Mouse (Mus musculus) megakaryocyte, adult 5-6 weeks (primary cell): ENCODE results near the gene Tcp10c. TPM values are rescaled to one million over a fixed set of nuclear protein-coding genes. Genes with fewer than 3 reads are reported as not detected.
A peak's percentile ranks its signal among the peaks of the same experiment; 100 is the strongest.
"Not testable (repeated sequence)": the region's sequence is repeated elsewhere in the genome, so short reads cannot be mapped to it uniquely, and the experiment has no call there.

Experiments used
- ATAC-seq: 2 replicates; pipeline ENCODE4 v1.8.0; 2016; ENCODE audit warnings: mild to moderate bottlenecking, inconsistent platforms; ENCODE audit not compliant: poor library complexity, severe bottlenecking
- total RNA-seq, 2 experiments: library from RNA; stranded (forward) in 1 of 2; stranded (reverse) in 1 of 2; fragments of 153-499, 151-499 nt in 1 of 2; fragments of 221-1000, 200-1000 nt in 1 of 2; gene quantifications; 2 replicates each; pipeline versions ENCODE4 v1.2.3 to v1.2.4; 2015 to 2017

Gene Tcp10c
- total RNA-seq, 2 experiments from 2014 or later = not detected

DNA sequence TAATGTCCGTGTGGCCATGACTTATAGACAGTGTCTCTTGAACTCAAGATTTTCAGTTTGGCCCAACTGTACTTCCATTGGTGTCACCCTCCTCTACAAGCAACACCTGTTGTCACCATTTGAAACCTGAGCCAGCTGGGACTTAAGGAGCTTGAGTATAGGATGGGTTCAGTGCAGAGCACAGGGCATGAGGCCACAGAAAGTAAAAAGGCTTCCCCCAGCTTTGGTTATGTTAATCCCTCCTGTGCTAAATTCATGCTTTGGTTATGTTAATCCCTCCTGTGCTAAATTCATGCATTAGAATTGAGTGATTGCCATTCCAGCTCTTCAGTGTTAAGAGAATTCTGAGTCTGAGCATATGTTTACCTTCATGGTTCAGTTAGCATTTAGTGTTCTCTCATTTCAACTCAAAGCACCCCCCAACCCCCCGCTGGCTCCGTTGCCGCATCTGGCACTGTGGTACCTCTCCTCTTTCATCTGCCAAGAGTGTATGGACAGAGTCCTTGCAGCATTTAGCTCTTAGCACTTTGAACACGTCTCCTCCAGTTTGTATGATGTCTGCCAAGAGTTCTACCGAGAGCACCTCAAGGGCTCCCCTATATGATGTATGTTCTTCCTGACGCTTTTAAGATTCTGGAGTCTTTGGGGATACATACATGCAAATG lies 25.7 kb downstream of the Tcp10c start:
- not testable (repeated sequence) for ATAC-seq

DNA sequence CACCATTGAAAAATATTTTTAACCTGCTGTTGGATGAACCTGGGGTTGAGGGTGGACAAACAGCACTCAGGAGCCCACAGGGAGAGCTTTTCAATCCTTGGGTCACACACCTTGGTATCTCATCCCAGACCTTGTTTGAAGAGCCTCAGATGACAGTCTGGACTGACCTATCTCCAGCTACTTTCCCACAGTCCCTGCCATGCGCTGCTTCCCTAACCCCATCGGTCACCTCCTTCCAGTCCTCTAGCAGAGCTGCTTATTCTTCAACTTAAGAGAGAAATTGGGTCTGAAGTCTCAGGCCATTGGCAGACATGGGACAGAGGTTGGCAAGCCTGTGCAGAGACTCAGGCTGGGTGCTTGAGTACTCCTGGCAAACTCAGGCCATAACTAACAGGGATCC lies 26.9 kb downstream of the Tcp10c start:
- not testable (repeated sequence) for ATAC-seq

DNA sequence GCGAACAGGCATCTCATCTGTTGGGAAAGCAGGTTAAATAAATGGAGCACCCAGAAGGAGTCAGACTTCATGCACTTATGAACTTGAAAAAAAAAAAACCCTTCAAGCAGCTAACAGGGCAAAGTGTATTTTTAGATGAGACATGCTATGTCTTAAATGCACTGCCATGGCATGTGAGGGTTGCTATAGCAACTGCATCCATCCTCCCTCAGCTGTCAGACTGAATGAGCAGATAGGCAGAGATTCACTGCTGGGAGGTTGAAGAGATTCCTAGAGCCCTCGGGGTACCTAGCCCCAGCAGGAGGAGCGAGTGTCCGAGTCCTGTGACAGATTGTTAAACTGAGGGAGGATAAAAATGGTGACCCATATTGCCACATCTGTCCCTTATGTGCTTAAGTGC lies 36.6 kb downstream of the Tcp10c start:
- not testable (repeated sequence) for ATAC-seq

DNA sequence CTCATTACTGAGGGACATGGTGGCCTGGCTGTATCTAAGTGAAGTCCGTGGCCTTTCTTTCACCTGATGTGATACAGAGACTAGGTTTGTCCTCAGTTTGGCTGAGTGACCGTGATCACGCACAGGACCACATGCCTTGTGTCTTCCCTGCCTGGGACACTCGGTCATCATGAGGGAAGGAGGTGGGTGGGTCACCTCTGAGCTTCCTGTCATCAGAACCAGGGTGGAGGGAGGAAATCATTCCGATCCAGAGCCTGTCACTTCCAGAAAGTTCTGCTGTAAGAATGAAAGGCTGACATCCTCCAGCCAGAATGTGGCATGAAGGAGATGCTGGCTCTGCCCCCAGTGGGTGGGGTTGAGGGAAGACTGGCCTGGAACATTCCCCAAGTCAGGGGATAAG lies 45.6 kb downstream of the Tcp10c start:
- not testable (repeated sequence) for ATAC-seq

DNA sequence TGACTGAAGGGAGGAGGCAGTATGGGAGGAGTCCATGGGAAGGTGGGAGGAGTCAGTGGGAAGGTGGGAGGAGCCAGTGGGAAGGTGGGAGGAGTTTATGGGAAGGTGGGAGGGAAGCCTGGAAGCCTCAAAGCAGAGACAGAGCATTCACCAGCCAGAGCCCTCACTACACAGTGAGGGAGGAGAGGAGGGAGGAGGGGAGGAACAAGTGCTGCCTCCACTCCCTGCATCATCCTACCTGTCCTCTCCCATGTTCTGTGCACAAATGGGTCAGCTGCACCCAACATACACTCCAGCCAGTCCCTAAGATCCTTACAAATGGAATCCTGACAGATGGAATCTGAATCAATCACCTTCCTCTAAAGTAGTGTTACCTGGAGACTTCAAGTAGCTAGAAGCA lies 47.7 kb downstream of the Tcp10c start:
- not testable (repeated sequence) for ATAC-seq

DNA sequence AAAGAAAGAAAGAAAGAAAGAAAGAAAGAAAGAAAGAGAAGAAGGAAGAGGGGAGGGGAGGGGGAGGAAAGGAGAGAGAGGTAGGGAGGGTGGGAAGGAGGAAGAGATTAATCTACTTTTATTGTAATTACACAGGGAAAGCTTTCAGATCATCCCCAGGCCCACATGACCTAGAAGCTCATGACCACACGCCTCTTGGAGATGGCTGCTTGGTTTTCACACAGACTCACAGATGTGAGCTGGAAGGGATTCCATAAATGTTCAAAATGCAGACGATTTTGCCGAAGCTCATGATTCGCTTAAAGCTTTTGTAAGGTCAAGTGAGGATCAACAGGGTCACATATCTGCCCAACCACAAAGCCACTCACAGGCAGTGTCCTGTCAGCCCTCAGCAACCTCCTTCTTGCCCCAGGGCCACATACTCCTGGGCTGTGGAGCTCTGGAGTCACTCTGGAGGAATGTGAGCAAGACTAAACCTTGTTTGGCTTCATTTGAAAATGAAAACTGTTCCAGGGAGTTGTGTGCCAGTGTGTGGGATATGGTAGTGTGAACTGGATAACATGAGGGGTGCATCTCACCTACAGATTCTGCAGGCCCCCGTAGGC lies 49.3 kb downstream of the Tcp10c start:
- not testable (repeated sequence) for ATAC-seq

DNA sequence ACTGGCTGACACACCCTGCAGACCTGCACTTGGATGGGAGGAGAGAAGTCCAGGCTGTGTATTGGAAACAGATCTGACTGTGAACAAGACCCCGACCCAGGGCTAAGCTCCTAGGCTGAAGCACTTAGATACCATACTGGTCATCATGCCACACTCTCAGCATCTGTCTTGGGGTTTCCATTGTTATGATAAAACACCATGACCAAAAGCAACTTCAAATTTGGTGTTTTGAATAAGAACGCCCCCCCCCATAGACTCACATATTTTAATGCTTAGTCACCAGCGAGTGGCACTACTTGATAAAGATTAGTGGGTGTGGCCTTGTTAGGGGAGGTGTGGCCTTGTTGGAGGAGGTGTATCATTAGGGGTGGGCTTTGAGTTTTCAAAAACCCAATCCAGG lies 51.7 kb downstream of the Tcp10c start:
- ATAC-seq = not testable (repeated sequence)

DNA sequence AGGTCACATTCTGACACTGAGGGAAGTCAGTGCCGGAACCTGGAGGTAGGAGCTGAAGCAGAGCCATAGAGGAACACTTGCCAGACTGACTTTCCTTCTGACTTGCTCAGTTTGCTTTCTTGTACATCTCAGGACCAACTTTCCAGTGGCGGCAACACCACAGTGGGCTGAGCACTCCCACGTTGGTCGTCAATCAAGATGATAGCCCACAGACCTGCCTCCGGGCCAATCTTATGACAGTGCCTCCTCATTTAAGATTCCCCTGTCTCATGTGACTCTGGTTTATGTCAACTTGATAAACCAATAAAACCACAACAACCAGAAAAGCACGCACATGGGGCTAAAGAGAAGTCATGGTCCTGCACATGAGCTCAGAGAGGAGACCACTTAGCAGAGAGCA lies 52.3 kb downstream of the Tcp10c start:
- ATAC-seq = not testable (repeated sequence)

DNA sequence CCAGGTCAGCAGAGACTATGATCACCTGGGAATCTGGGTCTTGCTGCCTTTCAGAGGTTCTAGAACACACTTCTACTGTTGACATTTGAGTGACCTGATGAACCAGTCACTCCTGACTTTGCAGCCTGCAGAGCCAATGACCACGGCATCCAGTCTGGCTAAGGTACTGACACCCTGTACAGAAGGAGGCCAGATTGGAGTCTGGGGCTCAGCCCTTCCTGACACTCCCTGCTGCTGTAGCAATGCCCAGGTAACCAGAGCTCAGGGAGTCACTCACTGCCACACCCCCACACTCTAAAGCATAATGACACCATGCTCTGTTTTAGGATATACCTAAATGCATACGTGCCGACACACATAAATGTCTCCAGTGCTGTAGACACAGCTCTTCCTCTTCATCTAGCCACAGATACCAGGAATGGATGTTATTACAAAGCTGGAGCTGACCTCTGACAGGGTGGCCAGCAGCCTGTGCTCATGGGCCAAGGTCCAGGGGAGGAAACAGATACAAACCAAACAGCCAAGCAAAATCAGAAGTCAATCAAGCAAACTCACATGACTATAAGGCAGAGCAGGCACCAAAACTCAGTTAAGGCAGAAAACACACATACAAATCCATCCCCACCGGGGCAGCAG lies 53.4 kb downstream of the Tcp10c start:
- ATAC-seq = not testable (repeated sequence)

DNA sequence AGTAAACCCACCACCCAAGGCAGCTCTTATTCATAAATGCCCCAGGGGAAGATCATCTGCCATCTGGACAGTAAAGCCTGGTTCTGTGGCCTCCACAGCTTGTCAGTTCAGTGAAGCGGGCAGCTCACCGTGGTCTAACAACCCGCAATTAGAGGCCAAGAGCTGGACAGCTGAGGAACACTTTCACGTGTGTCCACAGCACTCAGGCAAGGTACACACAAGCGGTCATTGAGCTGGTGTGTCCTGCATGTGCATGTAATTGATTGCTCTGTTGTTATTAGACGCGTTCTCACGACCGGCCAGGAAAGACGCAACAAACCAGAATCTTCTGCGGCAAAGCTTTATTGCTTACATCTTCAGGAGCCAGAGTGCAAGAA lies 53.9 kb downstream of the Tcp10c start:
- ATAC-seq = not testable (repeated sequence)

DNA sequence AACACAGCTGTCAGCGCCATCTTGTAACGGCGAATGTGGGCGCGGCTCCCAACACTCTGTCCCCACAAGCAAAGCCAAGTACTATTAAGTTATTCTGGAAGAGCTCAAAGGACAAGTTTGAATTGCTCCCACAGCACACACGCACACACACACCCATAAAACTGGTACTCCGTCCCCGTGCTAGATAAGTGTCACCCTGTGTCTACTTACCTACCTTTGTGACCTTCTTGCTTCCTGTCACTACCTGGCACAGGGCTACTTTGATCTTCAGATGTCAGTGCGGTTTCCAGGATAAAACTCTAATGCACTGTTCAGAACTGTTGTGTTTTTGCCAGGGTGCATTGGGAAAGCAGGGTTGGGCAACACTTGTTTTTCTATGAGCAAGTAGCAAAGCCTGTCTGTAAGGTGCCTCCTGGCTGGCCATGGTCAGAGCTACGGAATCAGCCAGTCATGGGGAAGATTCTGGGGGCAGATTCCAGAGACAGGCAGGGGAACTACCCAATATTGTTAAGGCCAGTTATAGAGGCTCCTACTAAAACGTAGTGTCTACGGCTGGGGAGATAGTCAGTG lies 66.7 kb downstream of the Tcp10c start:
- ATAC-seq = peak; percentile 54; the same call in 1 of the 2 replicates

DNA sequence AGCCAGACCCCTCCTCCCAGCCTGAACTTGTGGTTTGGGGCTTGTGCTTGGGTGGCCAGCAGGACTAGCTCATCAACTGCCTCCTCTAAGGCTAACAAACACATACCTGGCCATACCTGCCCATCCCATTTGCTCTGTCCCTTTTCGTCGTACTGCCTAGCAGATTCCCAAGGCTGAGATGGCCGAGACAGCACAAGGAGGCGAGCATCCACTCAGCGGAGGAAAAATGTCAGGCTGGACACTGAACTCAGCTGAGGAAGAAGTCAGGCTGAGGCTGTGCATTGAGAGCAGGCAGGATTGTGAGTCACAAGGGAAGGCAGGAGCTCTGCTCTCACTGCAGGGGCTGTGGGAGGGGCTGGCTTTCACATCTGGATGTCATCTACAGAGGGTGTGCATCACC lies 68.3 kb downstream of the Tcp10c start:
- ATAC-seq = not testable (repeated sequence)

DNA sequence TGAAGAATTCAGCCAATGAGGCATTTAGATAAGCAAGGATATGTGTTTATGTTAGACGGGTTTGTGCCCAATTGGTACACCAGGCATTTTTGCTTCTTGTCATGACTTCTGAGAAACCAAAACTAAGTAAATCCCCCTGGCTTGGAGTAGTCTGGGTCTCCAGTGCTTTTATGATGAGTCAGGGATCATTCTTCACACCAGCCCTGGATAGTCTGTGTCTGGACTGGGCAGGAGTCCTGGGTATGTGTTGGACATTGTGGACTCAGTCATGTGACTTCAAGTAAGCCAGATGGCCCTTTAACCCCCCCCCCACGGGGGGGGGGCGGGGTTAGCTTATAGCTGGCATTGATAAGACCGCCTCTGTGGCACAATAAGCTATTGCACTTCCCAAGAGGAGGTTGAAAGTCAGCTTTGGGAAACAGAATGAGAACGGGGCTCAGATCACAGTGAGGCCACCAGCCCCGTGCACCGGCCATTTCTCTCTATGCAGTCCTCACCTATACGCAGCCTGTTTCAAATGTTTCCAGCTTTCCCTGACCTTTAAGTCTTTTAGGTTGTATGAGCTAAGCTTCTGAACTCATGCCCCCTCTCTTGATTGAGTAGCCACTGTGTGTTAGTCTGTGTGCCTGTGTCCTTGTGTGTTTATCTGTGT lies 69.1 kb downstream of the Tcp10c start:
- not testable (repeated sequence) for ATAC-seq

DNA sequence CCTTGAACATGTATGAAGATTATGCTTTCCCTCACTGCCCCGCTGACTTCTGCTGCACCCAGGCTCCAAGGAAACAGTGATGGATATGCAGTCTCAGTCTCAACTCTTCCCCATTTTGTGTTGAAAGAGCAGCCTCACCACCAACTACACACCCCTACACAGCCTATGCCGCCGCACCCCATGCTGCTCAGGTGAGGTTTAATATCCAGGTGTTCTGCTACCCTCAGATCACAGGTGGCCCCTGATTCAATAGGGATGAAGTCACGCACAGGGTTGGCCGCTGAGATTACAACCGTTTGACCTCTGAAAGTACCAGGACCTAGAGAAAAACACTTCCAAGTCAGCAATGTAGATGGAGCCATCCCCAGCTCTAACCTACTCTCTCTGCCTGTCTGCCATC lies 69.9 kb downstream of the Tcp10c start:
- ATAC-seq = not testable (repeated sequence)

DNA sequence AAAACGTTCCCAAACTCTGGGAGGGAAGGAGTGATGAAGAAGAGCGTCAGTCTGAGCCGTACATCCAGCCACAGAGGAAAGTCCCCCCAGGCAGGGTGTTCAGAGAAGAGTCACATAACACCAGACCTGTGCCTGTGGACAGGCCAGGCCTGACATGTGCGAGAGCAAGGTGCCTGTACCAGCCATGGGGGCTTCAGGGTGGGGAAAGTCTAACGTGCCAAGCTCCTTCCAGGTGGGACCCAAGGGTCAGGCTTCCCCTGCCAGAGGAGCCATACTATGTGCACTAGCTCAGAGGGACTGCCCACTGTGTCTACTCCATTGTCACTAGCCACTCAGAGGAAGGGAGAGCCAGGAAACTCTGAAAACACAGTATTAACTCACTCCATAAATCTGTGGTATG lies 71.3 kb downstream of the Tcp10c start:
- 0 out of 2 replicates have a peak, but pooled peaks have one; percentile 4 for ATAC-seq

DNA sequence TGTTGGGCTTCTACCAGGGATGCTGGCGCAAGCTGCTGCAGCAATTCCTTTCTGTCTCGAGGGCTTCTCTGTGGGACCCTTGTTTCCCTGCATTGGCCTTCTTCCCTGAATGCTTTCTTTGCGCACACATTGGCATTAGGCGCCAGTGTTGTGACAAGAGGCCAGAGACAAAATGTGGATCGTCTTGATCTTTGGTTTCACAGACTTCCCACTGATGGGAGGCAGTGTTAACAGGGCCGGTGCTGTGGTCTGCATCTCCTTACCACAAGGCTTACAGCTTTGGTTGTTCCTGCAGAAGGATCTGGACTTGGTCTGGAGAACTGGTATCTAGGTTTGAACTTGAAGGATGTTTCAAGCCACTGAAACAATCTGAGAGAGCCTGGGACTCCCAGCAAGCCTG lies 72.1 kb downstream of the Tcp10c start:
- not testable (repeated sequence) for ATAC-seq

Other genes with a start within 250 kb of the Tcp10c start
- gene Unc93a, start 222.8 kb upstream of the Tcp10c start, total RNA-seq (2015) = not detected in 2 replicates
- gene Unc93a, start 222.8 kb upstream of the Tcp10c start, total RNA-seq (2017) = 0.29 TPM in 1 of 2 replicates, not detected in the other
- not detected in 2 replicates for gene Smok2a, start 133.4 kb upstream of the Tcp10c start, total RNA-seq (2015)
- gene Smok2a, start 133.4 kb upstream of the Tcp10c start, total RNA-seq (2017) = not detected in 2 replicates
- not detected in 2 replicates for gene Smok2b, start 124.3 kb upstream of the Tcp10c start, total RNA-seq (2015)
- not detected in 2 replicates for gene Smok2b, start 124.3 kb upstream of the Tcp10c start, total RNA-seq (2017)